Mouse (Mus musculus): Measurements from ENCODE around the gene Tbck. TPM values are rescaled to one million over a fixed set of nuclear protein-coding genes. Genes with fewer than 3 reads are reported as not detected.

Gene Tbck
- total RNA-seq, 1 experiment from 2014 or later, result 19.0 TPM

DNA sequence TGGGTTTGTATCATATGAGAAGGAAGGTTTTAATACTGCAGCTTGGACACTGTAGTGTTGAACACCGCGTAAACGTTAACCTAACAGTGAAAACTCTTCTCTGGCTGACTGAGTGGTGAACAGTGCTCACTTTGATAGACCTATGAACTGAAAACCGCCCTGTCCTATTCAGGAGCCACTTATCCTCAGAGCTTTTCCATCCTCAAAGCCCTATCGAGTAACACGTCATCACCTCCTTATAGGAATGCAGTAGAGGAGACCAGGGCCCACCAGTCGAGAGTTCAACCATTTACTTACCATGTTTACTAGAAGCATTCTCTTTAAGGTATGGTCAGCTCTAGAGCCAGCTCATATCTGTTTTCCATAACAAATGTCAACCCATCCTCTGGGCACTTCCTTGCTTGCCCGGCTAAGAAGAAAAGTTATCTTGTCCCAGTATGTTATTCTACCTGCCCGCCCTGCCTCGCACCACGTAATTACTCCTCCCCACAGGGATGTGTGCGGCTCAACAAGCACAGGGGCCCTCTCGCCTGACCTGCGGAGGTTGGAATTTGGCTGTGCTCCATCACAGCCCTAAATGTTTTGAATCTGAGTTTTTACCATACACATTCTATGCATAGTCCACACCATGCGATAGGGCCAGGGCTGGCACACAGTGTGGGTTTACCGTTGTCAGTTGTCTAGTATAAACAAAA lies 147.4 kb downstream of the Tbck start:
- DNase-seq, result no peak

DNA sequence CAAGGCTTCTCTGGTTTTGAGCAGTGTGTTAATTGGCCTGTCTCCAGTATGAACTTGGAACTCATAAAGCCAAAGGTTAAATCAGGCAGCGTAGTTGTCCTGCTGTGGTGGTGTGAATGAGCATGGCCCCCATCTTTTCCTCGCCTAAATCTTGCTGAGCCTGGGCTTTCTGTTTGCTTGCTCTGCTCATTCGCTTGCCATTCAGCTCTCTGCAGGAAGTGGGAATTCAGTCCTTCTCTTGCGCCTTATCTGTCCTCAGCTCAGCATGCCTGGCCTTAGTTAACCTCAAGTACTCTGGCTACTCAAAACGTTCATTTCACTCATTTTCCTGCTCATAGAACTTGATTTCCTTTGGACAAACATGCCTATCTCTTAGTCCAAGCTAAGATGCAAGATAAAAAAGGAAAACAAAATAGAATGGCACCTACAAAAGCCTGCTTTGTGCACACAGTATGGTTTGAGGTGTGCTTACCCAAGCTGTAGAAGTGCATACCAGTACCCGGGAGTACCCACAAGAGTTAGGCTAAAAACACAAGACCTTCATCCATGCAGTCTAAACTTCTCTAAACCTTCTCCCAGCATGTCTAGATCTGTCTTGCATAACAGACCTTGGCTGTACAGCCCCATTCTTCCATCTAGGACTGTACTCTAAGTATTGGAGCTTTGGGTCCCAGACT lies 151.3 kb downstream of the Tbck start:
- no peak for DNase-seq

DNA sequence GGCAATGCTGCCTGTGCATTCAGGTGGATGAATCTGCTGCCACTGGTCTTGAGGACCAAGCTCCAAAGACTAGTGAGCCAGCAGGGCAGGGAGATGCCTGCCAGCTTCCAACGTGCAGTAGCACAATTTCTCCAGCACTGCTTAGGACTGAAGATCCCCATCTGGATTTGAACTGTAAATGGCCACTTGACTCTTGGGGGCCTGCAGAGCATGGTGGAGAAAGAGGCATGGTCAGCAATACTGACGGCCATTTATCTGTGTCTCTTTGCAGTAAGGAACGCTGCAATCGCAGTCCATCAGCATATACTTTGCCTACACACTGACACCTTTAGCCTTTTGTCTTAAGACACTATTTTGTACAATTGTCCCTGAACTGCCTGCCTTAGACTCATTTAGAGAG lies 153.2 kb downstream of the Tbck start:
- no peak for DNase-seq

DNA sequence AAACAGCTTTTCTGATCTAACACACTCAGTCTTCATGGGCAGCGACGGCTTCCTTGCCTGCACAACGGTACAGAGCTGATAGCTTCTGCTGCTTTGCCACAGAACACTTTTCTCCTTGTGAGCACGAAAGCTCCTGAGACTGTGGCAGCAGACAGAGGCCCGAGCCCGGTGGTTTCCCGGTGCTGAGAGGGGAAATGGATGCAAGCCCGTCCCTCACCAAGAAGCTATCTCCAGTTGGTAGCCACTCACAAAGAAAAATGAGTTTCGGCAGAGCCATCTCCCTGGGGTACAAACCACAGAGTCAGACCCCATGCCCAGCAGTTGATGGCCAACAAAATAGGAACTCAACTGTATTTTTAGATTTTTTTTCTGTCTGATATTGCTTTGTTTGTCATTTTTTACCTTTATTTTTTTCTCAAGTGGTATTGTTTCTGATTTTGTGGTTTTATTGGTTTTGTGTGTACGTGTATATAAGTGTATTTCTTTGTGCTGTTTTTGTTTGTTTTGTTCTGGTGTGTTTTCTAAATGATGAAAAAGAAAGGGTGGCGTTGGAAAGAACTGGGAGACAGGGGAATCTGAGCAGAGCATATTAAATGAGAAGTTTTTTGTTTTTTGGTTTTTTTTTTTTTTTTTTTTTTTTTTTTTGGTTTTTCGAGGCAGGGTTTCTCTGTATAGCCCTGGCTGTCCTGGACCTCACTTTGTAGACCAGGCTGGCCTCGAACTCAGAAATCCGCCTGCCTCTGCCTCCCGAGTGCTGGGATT lies 154.9 kb downstream of the Tbck start:
- DNase-seq, result no peak

DNA sequence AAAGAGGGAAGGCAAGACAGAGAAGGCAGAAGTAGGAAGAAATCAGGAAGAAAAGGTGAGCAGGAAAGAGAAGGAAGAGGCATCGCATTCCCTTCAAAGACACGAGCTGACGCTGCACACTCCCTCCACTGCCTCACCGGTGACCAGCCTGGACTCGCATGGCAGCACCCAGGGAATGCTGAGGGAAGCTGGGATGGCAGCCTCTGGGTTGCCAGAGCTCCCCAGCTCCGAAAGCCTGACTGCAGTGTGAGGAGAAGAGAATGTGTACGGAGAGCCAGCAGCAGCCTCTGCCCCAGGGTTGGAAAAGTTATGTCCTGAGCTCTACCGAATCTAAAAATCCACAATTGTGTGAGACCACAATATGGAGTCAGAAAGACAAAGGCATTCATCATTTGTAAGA lies 155.6 kb downstream of the Tbck start:
- no peak for DNase-seq

DNA sequence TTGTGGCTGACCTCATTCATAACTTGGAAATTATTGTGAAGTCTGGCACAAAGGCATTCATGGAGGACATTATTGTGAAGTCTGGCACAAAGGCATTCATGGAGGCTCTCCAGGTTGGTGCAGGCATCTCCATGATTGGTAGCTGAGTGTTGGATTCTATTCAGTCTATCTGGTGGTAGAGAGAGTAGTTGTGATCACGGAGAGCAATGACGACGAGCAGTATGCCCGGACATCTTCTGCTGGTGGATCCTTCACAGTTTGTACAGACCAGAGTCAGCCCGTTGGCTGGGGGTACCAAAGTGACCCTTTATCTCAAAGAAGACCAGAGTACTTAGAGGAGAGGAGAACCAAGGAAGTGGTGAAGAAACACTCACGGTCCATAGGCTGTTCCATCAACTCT lies 158.7 kb downstream of the Tbck start:
- DNase-seq, result no peak

DNA sequence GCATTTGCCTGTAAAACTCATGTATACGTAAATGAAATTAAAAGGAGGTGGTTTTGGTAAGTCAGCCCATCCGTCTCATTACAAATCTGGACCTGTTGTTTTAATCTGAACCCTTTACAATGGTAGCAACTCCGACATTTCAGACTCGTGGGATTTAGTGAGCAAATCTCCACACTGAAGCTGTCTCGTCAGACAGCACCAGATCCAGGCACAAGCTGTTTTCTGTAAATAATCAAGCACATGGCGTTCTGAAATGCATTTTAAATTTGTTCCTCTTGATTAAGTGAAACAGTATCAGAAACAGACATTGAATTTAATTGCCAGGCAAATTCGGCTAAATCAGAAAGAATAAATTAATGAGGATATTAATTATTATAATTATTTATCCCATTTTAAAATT lies 165.7 kb downstream of the Tbck start:
- DNase-seq, result no peak

DNA sequence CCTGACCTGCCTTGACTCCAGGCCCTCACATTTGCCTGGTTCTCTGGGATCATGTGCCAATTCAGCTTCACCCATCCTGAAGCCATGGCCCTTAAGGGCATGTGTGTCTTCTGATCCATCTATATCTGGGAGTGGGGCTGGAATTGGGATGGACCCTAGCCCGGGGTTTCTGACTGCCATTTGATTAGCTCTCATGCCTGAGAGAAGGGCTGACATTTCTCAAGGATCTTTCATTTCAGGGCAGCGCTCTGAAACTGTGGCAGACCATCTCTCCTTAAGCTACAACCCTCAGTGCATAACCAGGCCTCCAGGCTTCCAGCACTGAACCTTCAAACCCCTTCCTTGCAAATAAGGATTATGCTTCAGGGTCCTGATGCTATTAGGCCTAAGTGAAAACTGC lies 166.5 kb downstream of the Tbck start:
- no peak for DNase-seq

DNA sequence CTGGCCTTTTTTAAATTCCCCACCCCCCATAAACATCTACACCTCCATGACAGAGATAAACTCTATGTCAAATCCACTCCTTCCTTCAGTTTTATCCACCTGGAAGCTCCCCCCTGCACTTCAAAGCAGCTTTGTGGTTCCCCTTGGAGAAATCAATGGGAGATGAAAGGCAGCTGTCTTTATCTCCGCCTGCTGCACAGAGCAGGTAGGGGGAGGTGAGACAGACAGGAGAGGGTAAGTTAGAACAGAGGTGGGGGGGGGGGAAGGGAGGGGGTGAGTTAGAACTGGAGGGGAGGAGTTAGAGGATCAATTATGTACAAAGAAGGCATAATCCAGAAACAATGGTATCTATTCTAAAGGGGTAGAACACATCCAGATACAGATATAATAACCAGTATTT lies 167.5 kb downstream of the Tbck start:
- DNase-seq, result no peak

DNA sequence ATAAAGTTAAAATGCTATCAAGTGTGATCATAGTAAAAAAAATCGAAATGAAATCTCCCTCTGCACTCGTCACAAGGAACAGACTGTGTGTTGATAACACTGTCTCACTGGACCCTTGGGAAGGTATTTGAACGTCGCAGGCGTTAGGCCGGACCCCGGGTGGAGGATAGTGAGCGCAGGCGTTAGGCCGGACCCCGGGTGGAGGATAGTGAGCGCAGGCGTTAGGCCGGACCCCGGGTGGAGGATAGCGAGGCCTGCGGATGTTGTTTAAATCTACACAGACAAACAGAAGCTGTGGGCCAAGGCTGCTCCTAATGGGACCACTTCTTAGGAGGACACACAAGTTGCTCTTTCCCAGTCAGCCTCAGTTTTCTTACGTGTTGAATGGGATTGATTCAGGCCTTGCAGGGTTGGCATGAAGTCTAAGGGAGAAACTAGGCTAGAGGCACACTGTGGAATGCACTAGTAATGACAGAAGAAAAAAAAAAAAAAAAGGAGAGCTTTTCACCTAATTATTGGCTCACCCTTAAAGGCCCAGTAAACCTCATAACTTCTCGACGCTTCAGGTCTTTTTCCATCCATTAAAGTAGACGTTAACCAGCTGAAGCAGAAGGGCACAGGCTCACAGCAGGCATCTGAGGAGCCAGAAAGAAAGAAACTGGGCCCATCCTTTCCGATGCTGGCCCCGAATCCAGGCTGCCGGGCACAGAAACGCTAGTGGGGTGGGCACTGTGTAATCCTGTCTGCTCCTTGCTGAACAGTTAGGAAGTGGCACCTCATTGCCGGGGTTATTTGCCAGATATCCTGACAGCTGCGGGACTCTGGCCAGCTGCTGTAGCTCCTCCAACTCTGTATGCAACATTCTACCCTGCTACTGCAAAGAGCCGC lies 168.1 kb downstream of the Tbck start:
- DNase-seq, result peak; percentile 36

DNA sequence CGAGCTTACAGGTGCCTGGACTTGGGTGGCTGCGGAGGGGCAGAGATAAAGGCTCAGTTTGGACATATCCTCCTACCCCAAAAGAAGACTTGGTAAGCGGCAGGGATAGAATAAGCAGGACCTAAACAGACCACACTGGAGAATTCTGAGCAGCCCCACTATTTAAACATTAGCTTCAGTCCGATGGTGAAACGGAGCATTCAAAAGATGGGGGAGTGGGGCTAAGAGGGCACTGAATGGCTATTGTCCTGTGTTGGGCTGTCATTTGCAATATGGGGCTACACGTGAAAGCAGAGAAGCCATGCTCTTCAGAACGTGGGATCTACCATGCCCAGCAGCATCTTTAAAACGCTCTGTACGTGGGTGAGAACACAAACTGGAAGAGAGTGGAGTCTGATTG lies 170.3 kb downstream of the Tbck start:
- DNase-seq, result no peak

DNA sequence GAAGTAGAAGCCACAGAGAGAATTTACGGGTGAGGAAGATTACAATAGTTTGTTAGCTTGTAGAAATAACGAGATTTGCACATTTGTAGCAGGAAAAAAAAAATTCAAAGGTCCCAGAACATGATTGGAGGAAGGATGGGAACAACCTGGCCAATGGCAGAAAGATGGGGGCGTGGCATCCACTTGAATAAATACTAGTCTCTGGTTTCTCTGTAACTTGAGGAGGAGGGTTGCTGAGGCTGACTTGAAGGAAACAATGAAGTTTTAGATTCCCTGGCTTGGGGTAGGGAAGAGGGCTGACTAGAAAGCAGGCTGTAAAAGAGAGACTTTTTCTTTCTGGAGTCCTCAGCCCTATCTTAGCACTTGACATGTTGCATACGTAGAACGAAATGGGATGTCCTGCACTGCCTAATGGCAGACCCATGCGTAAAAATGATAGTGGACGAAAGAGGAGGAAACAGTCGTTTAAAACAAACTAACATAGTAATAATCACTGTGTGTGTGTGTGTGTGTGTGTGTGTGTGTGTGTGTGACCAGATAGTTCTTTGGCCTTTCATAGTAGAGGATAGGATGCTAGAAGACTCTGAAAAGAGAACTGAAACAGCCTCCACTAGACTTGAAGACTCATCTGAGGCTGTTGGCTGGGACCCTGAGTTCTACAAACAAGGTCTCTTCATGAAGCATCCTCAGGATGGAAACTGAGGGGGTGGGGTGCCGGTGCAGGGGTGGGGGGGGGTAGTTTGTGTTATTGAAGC lies 171.7 kb downstream of the Tbck start:
- no peak for DNase-seq

DNA sequence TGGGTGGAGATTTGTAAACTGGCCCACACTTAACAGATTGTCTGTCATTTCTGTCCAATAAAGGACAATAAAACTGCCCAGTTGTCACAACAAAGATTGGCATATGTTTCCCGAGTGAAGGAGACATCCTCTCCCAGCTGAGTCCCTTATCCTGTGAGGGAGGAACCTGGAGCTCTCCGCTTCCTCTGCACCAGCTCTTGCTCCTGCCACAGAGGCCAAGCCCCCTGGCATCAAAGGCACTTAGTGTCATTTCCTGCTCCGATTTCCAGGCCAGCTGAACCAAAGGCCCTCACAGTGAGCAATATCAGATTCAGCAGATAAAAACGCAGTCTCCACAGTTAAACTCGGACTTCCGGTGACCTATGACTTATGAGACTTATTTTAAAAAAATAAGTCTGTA lies 172.7 kb downstream of the Tbck start:
- DNase-seq, result peak; percentile 25

DNA sequence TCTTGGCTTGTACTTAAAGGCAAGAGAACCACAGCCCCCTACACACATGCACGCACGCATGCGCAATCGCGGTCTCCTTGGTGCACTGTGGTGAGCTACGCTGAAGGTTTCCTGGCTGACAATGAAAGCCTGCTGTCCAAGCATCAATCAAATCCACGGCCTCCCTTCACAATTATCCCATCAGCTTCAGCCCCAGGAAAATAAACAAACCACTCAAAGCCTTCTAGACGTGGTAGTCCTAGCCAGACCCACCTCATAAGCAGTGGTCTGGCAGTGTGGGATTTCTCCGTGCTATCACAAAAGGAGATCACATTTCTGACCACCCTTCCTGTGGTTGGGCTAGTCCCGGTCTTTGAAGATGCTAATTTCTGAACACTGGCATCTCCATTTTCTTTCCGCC lies 174.9 kb downstream of the Tbck start:
- peak; percentile 22 for DNase-seq

DNA sequence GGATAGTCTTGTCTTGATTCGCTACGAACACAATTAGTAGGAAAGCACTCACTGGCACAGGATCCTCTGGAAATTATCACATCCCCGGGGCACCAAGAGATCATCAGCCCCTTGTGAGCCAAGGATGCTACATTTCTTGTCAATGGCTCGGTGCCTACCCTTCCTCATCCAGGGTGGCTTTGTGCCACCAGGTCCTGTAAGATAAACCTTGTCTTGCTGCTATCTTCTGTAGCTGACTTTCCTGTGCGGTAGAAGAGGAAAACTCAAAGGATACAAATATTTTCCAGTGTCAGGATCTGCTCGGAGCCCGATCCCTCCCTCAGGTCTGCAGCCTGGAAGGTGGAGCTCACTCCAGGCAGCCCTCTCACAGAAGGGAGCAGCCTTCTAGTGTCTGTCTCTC lies 175.6 kb downstream of the Tbck start:
- DNase-seq, result no peak

DNA sequence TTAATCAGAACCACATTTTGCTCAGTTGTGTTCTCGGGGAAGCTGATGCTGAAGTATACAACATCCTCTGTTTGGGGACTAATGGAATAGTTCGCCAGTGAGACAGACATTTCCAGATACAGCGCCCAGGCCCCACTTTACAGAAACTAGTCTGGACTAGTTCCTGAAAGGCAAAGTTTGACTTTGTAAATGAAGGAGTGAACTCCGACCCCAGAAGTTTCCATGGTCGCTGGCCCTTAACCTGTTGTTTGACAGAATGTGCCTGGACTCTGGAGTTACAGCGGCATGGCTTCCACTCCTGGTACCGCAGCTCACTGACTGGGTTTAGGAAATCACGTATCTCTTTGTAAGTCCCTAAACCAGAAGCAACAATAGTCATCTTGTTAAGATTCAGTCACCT lies 176.9 kb downstream of the Tbck start:
- DNase-seq, result no peak

DNA sequence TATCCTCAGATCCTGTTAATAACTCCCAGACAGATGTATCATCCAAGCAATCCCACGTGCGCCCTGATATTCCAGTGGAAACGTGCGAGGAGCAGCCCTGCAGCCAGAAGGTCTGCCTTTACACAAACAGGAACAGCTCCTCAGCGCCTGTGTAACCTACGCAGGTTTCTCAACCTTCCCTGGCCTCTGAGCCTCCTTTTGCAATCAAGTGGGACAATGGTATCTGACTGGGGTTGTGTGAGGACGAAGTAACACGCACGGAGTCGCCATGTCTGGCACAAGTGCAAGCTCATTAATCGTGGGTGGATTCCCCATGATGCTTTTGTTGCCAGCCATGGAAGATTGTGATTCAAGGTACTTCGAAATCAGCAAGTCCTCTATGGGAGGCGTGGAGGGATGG lies 179.9 kb downstream of the Tbck start:
- peak; percentile 67 for DNase-seq

DNA sequence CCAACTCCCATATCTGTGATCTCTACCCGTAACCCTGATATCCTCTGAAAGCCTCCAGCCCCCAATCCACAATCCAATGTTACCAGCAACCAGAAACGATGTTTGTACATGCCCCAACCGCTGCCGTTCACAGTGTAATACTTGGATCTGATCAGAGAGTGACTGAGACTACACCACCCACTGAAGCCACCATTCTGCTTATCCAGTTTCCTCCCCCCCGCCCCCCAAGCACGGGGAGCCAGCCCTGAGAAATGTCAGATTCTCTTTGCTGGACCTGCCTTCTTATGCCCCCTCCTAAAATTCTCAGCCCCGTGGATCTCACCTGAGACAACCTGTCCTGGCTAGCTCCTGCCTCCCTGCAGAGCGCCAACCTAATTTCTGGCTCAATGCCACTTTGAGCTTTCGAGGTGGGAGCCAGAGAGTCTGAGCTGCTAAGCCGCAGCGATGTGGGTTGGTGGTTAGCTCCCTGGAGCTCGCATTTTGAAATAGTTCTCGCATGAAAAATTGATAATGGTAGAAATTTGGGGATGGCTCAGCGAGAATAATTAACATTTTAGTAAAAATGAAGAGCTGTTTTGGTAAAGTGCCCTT lies 180.5 kb downstream of the Tbck start:
- no peak for DNase-seq

DNA sequence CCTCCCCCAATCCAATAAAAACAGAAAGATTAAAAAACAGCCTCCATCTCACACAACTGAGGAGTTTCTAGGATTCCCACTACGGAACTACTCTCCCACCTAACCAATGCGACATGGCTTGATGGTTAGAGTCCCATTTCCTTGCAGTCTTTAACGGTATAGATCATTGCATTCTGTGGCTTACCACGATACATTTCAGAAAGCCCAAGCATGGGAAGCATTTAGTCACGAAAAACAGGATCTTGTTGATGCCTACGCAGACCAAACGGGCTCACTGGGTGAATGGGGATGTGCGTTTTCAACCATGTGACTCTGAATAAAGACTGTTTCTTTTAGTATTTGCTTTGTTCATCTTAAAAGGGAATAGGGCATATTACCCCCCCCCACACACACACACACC lies 181.0 kb downstream of the Tbck start:
- no peak for DNase-seq

DNA sequence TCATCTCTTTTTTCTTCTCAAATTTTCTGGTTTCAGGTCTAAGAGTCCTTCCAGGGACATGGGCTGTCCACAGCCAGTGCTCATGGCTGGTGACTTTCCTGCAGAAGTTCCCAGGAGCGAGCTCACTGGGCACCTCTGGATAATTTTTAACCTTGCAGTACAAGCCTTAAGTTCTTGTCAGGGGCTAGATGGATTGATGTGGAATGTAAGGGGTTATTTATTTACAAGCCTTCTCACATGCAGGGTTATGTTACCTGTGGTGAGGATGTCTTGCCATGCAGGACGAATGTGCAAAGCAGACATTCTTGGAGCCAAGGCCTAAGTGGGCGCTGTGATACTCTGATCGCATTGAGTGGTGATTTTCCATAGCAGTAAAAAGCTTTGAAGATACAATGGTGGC lies 181.7 kb downstream of the Tbck start:
- DNase-seq, result no peak

DNA sequence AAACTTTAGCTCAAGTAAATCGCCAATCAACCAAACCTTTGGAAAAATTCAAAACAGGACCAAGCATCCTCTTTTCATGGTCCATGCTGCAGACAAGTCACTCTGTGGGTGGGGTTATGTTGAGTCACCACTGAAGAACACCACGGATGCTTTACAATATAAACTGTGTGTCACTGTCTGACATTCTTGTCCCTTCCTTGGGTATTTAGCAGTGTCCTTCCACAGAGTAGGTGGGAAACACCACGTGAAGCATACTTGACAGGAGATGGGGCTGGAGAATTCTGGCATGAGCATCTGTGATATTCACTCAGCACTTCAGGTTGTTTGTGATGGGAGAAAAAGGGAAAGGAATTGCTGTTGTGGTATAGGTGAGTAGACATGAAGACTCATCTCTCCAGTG lies 183.0 kb downstream of the Tbck start:
- DNase-seq, result no peak

Measured in adrenal gland, postnatal 14 days (tissue).